Mouse (Mus musculus): ENCODE measurements at regions not wholly inside any gene's neighbourhood (a gene's known extent, or its start where the extent isn't known, plus 50 kb on each side); places are given as distances from the start of the nearest gene placed in this dataset.
A peak's percentile ranks its signal among the peaks of the same experiment; 100 is the strongest.

GRCm38 (mm10) chr3:29890764-29891163 is 657.0 kb downstream of the Mecom start:
- intact Hi-C loops (cut with DNase I): no loop called here

GRCm38 (mm10) chr3:29890286-29890685 is 657.5 kb downstream of the Mecom start:
- intact Hi-C loops (cut with DNase I): no loop called here
- DNase-seq (ENCODE audit: low spot score in 2 of 2): no peak

More at GRCm38 (mm10) chr3:29890764-29891163, 657.0 kb downstream of the Mecom start:
- no peak for DNase-seq (ENCODE audit: low spot score in 2 of 2)

- DNase-seq (ENCODE audit: low spot score in 2 of 2): no peak
- intact Hi-C loops (cut with DNase I): no loop called here
These were observed 658.2 kb downstream of the Mecom start for GRCm38 (mm10) chr3:29889638-29890037.

GRCm38 (mm10) chr3:29879966-29880365 is 667.8 kb downstream of the Mecom start:
- intact Hi-C loops (cut with DNase I): no loop called here
- no peak for DNase-seq (ENCODE audit: low spot score in 2 of 2)

GRCm38 (mm10) chr3:29875768-29876167 is 672.0 kb downstream of the Mecom start:
- intact Hi-C loops (cut with DNase I): no loop called here
- DNase-seq (ENCODE audit: low spot score in 2 of 2): no peak

- no peak for DNase-seq (ENCODE audit: low spot score in 2 of 2)
- intact Hi-C loops (cut with DNase I): no loop called here
These were observed 685.4 kb downstream of the Mecom start for GRCm38 (mm10) chr3:29862437-29862836.

- intact Hi-C loops (cut with DNase I): no loop called here
- DNase-seq (ENCODE audit: low spot score in 2 of 2): no peak
These were observed 695.3 kb downstream of the Mecom start for GRCm38 (mm10) chr3:29852465-29852864.

- intact Hi-C loops (cut with DNase I): no loop called here
- DNase-seq (ENCODE audit: low spot score in 2 of 2): no peak
These were observed 712.4 kb downstream of the Mecom start for GRCm38 (mm10) chr3:29835432-29835831.

- no peak for DNase-seq (ENCODE audit: low spot score in 2 of 2)
- intact Hi-C loops (cut with DNase I): no loop called here
These were observed 712.9 kb downstream of the Mecom start for GRCm38 (mm10) chr3:29834884-29835283.

- intact Hi-C loops (cut with DNase I): no loop called here
- DNase-seq (ENCODE audit: low spot score in 2 of 2): no peak
These were observed 716.5 kb downstream of the Mecom start for GRCm38 (mm10) chr3:29831346-29831745.

GRCm38 (mm10) chr3:29822622-29823370 is 725.0 kb downstream of the Mecom start:
- DNase-seq (ENCODE audit: low spot score in 2 of 2): no peak
- intact Hi-C loops (cut with DNase I): no loop called here

GRCm38 (mm10) chr3:29816964-29817363 is 730.8 kb downstream of the Mecom start:
- intact Hi-C loops (cut with DNase I): no loop called here

GRCm38 (mm10) chr3:29813276-29813675 is 731.5 kb downstream of the Egfem1 start:
- intact Hi-C loops (cut with DNase I): loop anchor here (5.0 kb wide), 2 partner anchors 179 to 749 kb away; no protein-coding TSS in a partner anchor
- no peak for DNase-seq (ENCODE audit: low spot score in 2 of 2)

More at GRCm38 (mm10) chr3:29816964-29817363, 730.8 kb downstream of the Mecom start:
- no peak for DNase-seq (ENCODE audit: low spot score in 2 of 2)

GRCm38 (mm10) chr3:29812480-29813240 is 730.8 kb downstream of the Egfem1 start:
- intact Hi-C loops (cut with DNase I): loop anchor here (5.0 kb wide), 2 partner anchors 180 to 750 kb away; no protein-coding TSS in a partner anchor
- DNase-seq (ENCODE audit: low spot score in 2 of 2): peak in 1 of 2 experiments; percentile 33

- intact Hi-C loops (cut with DNase I): no loop called here
- no peak for DNase-seq (ENCODE audit: low spot score in 2 of 2)
These were observed 724.2 kb downstream of the Egfem1 start for GRCm38 (mm10) chr3:29806046-29806445.

GRCm38 (mm10) chr3:29803456-29803855 is 721.6 kb downstream of the Egfem1 start:
- intact Hi-C loops (cut with DNase I): no loop called here
- no peak for DNase-seq (ENCODE audit: low spot score in 2 of 2)

- no peak for DNase-seq (ENCODE audit: low spot score in 2 of 2)
- intact Hi-C loops (cut with DNase I): no loop called here
These were observed 719.3 kb downstream of the Egfem1 start for GRCm38 (mm10) chr3:29801081-29801480.

- intact Hi-C loops (cut with DNase I): no loop called here
- DNase-seq (ENCODE audit: low spot score in 2 of 2): no peak
These were observed 692.5 kb downstream of the Egfem1 start for GRCm38 (mm10) chr3:29774365-29774764.

- intact Hi-C loops (cut with DNase I): no loop called here
- no peak for DNase-seq (ENCODE audit: low spot score in 2 of 2)
These were observed 689.4 kb downstream of the Egfem1 start for GRCm38 (mm10) chr3:29771194-29771593.

- intact Hi-C loops (cut with DNase I): no loop called here
- no peak for DNase-seq (ENCODE audit: low spot score in 2 of 2)
These were observed 686.8 kb downstream of the Egfem1 start for GRCm38 (mm10) chr3:29768592-29768991.

GRCm38 (mm10) chr3:29764021-29764420 is 682.2 kb downstream of the Egfem1 start:
- intact Hi-C loops (cut with DNase I): no loop called here
- no peak for DNase-seq (ENCODE audit: low spot score in 2 of 2)

Data from left cerebral cortex, postnatal 25 days (tissue).